In the genomic region with DNA sequence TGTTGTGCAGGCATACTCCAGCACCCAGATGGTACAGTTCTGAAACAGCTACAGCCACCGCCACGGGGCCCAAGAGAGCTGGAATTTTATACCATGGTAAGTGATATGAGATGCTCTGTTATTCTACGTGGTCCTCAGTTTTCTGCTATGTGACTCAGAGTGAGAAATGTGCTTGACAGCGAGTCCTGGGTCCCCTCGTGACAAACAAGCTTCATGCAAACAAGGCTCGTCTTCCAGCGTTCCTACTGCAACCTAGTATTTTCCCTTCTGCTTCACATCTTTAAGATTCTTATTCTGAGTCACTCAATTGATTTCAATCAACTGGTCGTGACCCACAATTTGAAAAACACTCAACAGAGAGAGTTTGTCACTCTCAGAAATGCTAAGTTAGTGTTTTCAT, we compare ENCODE assay signal across 29 mouse cellular contexts. TPM values are rescaled to one million over a fixed set of nuclear protein-coding genes. Genes with fewer than 3 reads are reported as not detected.
DNase-seq lines count a peak whose midpoint lies in the region; ATAC-seq and TF ChIP-seq lines count a peak whose summit lies in the region.
"Had no signal": no experiment of that assay in that cellular context is flagged by ENCODE, and none has a peak within 500 bp of the region (broad histone marks: within the 10 kb centered on the region; RNA-seq: fewer than 3 reads in every experiment).

No protein-coding gene starts in this region.

- TF ChIP-seq POLR2A in embryonic fibroblast, embryonic 13.5 days (IDR thresholded peaks at IDR 0.05; ENCODE audit: low read depth, low read length), result no peak

- no peak overlapping the region for H3K4me3 ChIP-seq in layer of hippocampus, adult 2 months
- no peak overlapping the region for H3K4me3 ChIP-seq in embryonic fibroblast, embryonic 13.5 days (ENCODE audit: insufficient read depth, low read length)
- H3K4me3 ChIP-seq in forebrain, embryonic 10.5 days, result no peak overlapping the region
- H3K4me3 ChIP-seq: embryonic facial prominence, embryonic 13.5 days; erythroblast, embryonic 14.5 days; forebrain, embryonic 12.5 days; hindbrain, embryonic 10.5 days; hindbrain, embryonic 15.5 days; intestine, embryonic 15.5 days; limb, embryonic 13.5 days; midbrain, embryonic 10.5 days; midbrain, embryonic 15.5 days had no signal

- peak; percentile 42 for ATAC-seq in CD4-positive, CD25-positive, alpha-beta regulatory T cell, adult 4 months
- ATAC-seq: forebrain, postnatal 0 days; intestine, embryonic 15.5 days; midbrain, embryonic 15.5 days had no signal

- H3K4me1 ChIP-seq in embryonic fibroblast, embryonic 13.5 days (ENCODE audit: control insufficient read depth, insufficient read depth, low read length), result peaks cover 10% of the 10 kb centered on the region
- H3K4me1 ChIP-seq in forebrain, embryonic 10.5 days, result peaks cover 14% of the 10 kb centered on the region

- no peak for TF ChIP-seq CTCF in layer of hippocampus, adult 2 months (conservative IDR thresholded peaks at IDR 0.05)
- TF ChIP-seq CTCF in embryonic fibroblast, embryonic 13.5 days (IDR thresholded peaks at IDR 0.05; ENCODE audit: borderline replicate concordance, insufficient read depth, low read length), result no peak

- H3K27me3 ChIP-seq in forebrain, embryonic 10.5 days (ENCODE audit: poor library complexity, severe bottlenecking), result no peaks in the 10 kb centered on the region
- H3K27me3 ChIP-seq: embryonic facial prominence, embryonic 13.5 days; forebrain, embryonic 12.5 days; hindbrain, embryonic 15.5 days; intestine, embryonic 15.5 days; limb, embryonic 13.5 days; midbrain, embryonic 15.5 days had no signal

- peak overlapping the region; percentile 58 for H3K27ac ChIP-seq in layer of hippocampus, adult 2 months
- H3K27ac ChIP-seq in embryonic fibroblast, embryonic 13.5 days (ENCODE audit: insufficient read depth, low read length), result peak overlapping the region; percentile 78
- H3K27ac ChIP-seq in forebrain, embryonic 10.5 days, result no peak overlapping the region
- H3K27ac ChIP-seq: embryonic facial prominence, embryonic 13.5 days; forebrain, embryonic 12.5 days; hindbrain, embryonic 10.5 days; hindbrain, embryonic 15.5 days; intestine, embryonic 15.5 days; limb, embryonic 13.5 days; midbrain, embryonic 10.5 days; midbrain, embryonic 15.5 days; stomach, postnatal 0 days had no signal

- intact Hi-C loops in left cerebral cortex, postnatal 14 days (cut with DNase I), result no loop called here

- H3K9me3 ChIP-seq in forebrain, embryonic 10.5 days, result no peaks in the 10 kb centered on the region
- H3K9me3 ChIP-seq: embryonic facial prominence, embryonic 13.5 days; forebrain, embryonic 12.5 days; hindbrain, embryonic 10.5 days; hindbrain, embryonic 15.5 days; intestine, embryonic 15.5 days; limb, embryonic 13.5 days; midbrain, embryonic 10.5 days; midbrain, embryonic 15.5 days had no signal

- 90% methylated on average over 8 of the region's 8 CpGs for WGBS in forebrain, embryonic 10.5 days

- H3K36me3 ChIP-seq in forebrain, embryonic 10.5 days (replicated peaks), result peaks cover 39% of the 10 kb centered on the region
- H3K36me3 ChIP-seq: intestine, embryonic 15.5 days; midbrain, embryonic 15.5 days had no signal

- DNase-seq in layer of hippocampus, adult 2 months (ENCODE audit: low spot score in 2 of 2), result peak; percentile 29 to 37
- no peak for DNase-seq in layer of hippocampus, adult 18-20 months (ENCODE audit: low spot score in 2 of 2)
- no peak for DNase-seq in left cerebral cortex, postnatal 14 days (ENCODE audit: low spot score in 2 of 2)
- no peak for DNase-seq in forebrain, embryonic 10.5 days (ENCODE audit: extremely low spot score, low spot score)
- DNase-seq in layer of hippocampus, adult 11-12 months (ENCODE audit: low spot score), result no peak
- DNase-seq: adrenal gland, postnatal 25 days; cerebellum, adult 11-12 months; cerebellum, adult 9-11 months; forebrain, postnatal 0 days; gastrocnemius, postnatal 14 days; heart, postnatal 14 days; kidney, adult 2 months; kidney, postnatal 36 days; right cerebral cortex, adult 18-20 months; spleen, adult 18-20 months; thymus, adult 2 months; thymus, postnatal 36 days had no signal

RNA-seq across cellular contexts. Expression of a gene that starts 15.9 kb away (rescaled TPM):
- total RNA-seq in layer of hippocampus, adult 2 months (2021), result 10 to 100 TPM; 39.0 to 40.5 TPM
- 10 to 100 TPM; 42.7 to 44.3 TPM for total RNA-seq in layer of hippocampus, adult 18-20 months (2021)
- polyA plus RNA-seq in CD4-positive, CD25-positive, alpha-beta regulatory T cell, adult 4 months (2017; shearing (Covaris generic)), result 1 to 10 TPM; 2.9 to 4.1 TPM
- polyA plus RNA-seq in embryonic fibroblast, embryonic 13.5 days (2011; ENCODE audit: insufficient read length, low read depth, missing spikeins), result 11.8 and 13.7 TPM in 2 replicates
- 10 to 100 TPM; 27.8 to 31.6 TPM for total RNA-seq in left cerebral cortex, postnatal 14 days (2021)
- 21.1 TPM in 2 replicates for polyA plus RNA-seq in forebrain, embryonic 10.5 days (2016; fragmentation: Nextera tagmentation; extraction: Ambion mirVana)

RNA-seq across cellular contexts. Expression of a gene that starts 18.7 kb away (rescaled TPM):
- 100 to 1,000 TPM; 121 to 136 TPM for total RNA-seq in layer of hippocampus, adult 2 months (2021)
- total RNA-seq in layer of hippocampus, adult 18-20 months (2021), result 100 to 1,000 TPM; 125 to 134 TPM
- polyA plus RNA-seq in CD4-positive, CD25-positive, alpha-beta regulatory T cell, adult 4 months (2017; shearing (Covaris generic)), result 10 to 100 TPM; 30.9 to 33.7 TPM
- 27.5 and 31.4 TPM in 2 replicates for polyA plus RNA-seq in embryonic fibroblast, embryonic 13.5 days (2011; ENCODE audit: insufficient read length, low read depth, missing spikeins)
- 100 to 1,000 TPM; 134 to 138 TPM for total RNA-seq in left cerebral cortex, postnatal 14 days (2021)
- 138 TPM in 2 replicates for polyA plus RNA-seq in forebrain, embryonic 10.5 days (2016; fragmentation: Nextera tagmentation; extraction: Ambion mirVana)

Comparison
In these comparisons a context has a peak if more than half of its experiments do, and no peak if none do; other contexts are left out.
1. DNase-seq: peak in layer of hippocampus, adult 2 months (2 of 2); none in layer of hippocampus, adult 18-20 months (0 of 2), left cerebral cortex, postnatal 14 days (0 of 2), forebrain, embryonic 10.5 days (single experiment) and layer of hippocampus, adult 11-12 months (single experiment).